Mouse (Mus musculus) cerebellum, adult 2 months (tissue): Measurements from ENCODE around the gene Tat. TPM values are rescaled to one million over a fixed set of nuclear protein-coding genes. Genes with fewer than 3 reads are reported as not detected.
A peak's percentile ranks its signal among the peaks of the same experiment; 100 is the strongest.

Experiments
- DNase-seq, 2 experiments: peaks; one replicate each; pipeline ENCODE4 v3.0.0; 2021
- H3K27ac ChIP-seq: fragments of 200-500 bp; 2 replicates; pipeline ENCODE4 v1.5.1; 2012; ENCODE audit warnings: low read length, control low read depth, inconsistent platforms; ENCODE audit not compliant: insufficient read depth
- H3K27me3 ChIP-seq: fragments of 200-500 bp; 2 replicates; pipeline ENCODE4 v1.6.1; 2012; ENCODE audit warnings: inconsistent platforms, mild to moderate bottlenecking, low read length, moderate library complexity; ENCODE audit not compliant: control insufficient read depth, insufficient read depth
- H3K4me1 ChIP-seq: fragments of 200-500 bp; 2 replicates; pipeline ENCODE4 v1.6.1; 2011; ENCODE audit warnings: low read length; ENCODE audit not compliant: control insufficient read depth, insufficient read depth
- H3K4me3 ChIP-seq: fragments of 200-500 bp; replicated peaks from 2 replicates; pipeline ENCODE3; 2011; ENCODE audit warnings: mild to moderate bottlenecking, low read depth, low read length, control low read depth; ENCODE audit not compliant: insufficient read depth
- CTCF ChIP-seq: fragments of 200-500 bp; IDR thresholded peaks from 2 replicates; pipeline ENCODE4 v1.5.1; 2011; ENCODE audit warnings: low read depth, mild to moderate bottlenecking, control low read depth, low read length, moderate library complexity, borderline replicate concordance; ENCODE audit not compliant: insufficient read depth
- POLR2A ChIP-seq: fragments of 200-500 bp; IDR thresholded peaks from 2 replicates; pipeline ENCODE4 v1.6.1; 2011; ENCODE audit warnings: low read length, control low read depth, borderline replicate concordance; ENCODE audit not compliant: insufficient read depth
- WGBS: fragments of 180-500 bp; shearing (Covaris S2); methylation state at CpG from one replicate; pipeline ENCODE4 v1.1.7; 2018; 5-methylcytosine and 5-hydroxymethylcytosine counted together
- polyA plus RNA-seq: library from polyadenylated mRNA; depleted of rRNA; stranded (reverse); fragments of >200 nt; gene quantifications from 2 replicates; pipeline ENCODE4 v1.2.3, GENCODE M21; 2012

Gene Tat
- polyA plus RNA-seq, 1 experiment, result not detected

DNA sequence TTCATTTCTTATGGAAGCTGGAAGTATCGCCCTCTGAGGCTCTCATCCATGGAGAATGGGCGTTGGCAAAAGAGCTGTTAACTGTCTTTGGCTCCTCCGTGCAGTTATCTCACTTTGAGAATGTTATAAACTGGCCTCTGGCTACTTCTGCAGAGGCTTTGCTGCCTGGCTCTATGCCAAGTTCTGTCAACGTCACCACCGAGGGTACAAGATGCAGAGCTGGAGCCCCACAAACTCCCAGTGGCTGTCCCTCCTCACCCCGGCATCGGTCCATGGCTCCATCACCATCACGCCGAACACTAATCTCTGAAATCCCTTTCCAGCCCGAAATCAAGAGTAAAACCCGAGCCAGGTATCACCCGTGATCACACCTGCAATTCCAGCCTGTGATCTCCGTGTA, 26.8 kb upstream of the Tat start:
- H3K27me3 ChIP-seq, result peaks cover 2% of the 10 kb centered on the region; the same call in 1 of the 2 replicates
- DNase-seq, result no peak
- TF ChIP-seq POLR2A (no peak), CTCF (no peak)
- H3K4me1 ChIP-seq, result no peaks in the 10 kb centered on the region
- H3K4me3 ChIP-seq, result no peak overlapping the region
- 57% methylated on average over 13 of the region's 13 CpGs for WGBS
- no peak overlapping the region for H3K27ac ChIP-seq

DNA sequence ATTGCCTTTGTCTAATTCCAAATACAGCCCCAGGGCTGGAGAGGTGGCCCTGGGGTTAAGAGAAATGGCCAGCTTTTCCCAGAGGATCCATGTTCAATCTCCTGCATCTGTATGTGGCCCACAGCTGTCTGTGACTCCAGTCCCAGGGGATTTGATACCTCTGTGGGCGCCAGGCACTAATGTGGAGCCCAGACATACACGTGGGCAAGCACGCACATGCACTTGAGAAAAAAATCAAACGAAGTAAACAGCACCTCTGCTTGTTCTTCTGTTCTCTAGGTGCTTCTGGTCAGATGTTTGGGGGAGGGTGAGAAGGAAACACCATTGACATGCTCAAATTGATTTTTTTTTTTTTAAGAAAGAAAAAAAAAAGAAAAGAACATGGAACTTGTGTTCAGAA, 26.1 kb upstream of the Tat start:
- DNase-seq, result no peak
- Histone ChIP-seq H3K4me1 (no peaks in the 10 kb centered on the region), H3K27me3 (peaks cover 2% of the 10 kb centered on the region; the same call in 1 of the 2 replicates), H3K4me3 (no peak overlapping the region), H3K27ac (no peak overlapping the region)
- TF ChIP-seq CTCF (no peak), POLR2A (no peak)
- WGBS, result 62% methylated on average over 4 of the region's 4 CpGs

- H3K4me1 ChIP-seq, result no peaks in the 10 kb centered on the region
- no peak for DNase-seq
- no peak overlapping the region for H3K27ac ChIP-seq
- H3K4me3 ChIP-seq, result no peak overlapping the region
- TF ChIP-seq POLR2A, result no peak
- no peak for TF ChIP-seq CTCF
- 59% methylated on average over 10 of the region's 10 CpGs for WGBS
- H3K27me3 ChIP-seq, result no peaks in the 10 kb centered on the region; the same call in 1 of the 2 replicates
These were observed 21.4 kb upstream of the Tat start for GRCm38 (mm10) chr8:109968837-109969236.

- DNase-seq, result peak in 1 of 2 experiments; percentile 33
- TF ChIP-seq CTCF, result peak; percentile 66; the same call in 1 of the 2 replicates
- TF ChIP-seq POLR2A, result no peak
- no peaks in the 10 kb centered on the region for H3K4me1 ChIP-seq
- no peak overlapping the region for H3K27ac ChIP-seq
- no peaks in the 10 kb centered on the region; the same call in 1 of the 2 replicates for H3K27me3 ChIP-seq
- 6% methylated on average over 9 of the region's 9 CpGs for WGBS
- H3K4me3 ChIP-seq, result no peak overlapping the region
These were observed 19.9 kb upstream of the Tat start for GRCm38 (mm10) chr8:109970323-109970722.

GRCm38 (mm10) chr8:109972901-109973300, 17.3 kb upstream of the Tat start:
- 79% methylated on average over 4 of the region's 4 CpGs for WGBS
- TF ChIP-seq POLR2A (no peak), CTCF (no peak)
- no peaks in the 10 kb centered on the region for H3K4me1 ChIP-seq
- no peak overlapping the region for H3K4me3 ChIP-seq
- no peak overlapping the region for H3K27ac ChIP-seq
- no peak for DNase-seq
- no peaks in the 10 kb centered on the region; the same call in 1 of the 2 replicates for H3K27me3 ChIP-seq

GRCm38 (mm10) chr8:109979339-109979738, 10.9 kb upstream of the Tat start:
- Histone ChIP-seq H3K4me1 (no peaks in the 10 kb centered on the region), H3K27ac (no peak overlapping the region), H3K27me3 (no peaks in the 10 kb centered on the region), H3K4me3 (no peak overlapping the region)
- DNase-seq, result no peak
- no peak for TF ChIP-seq CTCF
- no peak for TF ChIP-seq POLR2A
- WGBS, result 74% methylated on average over 6 of the region's 6 CpGs

GRCm38 (mm10) chr8:109982386-109983105, 7.7 kb upstream of the Tat start:
- 39% methylated on average over 15 of the region's 15 CpGs for WGBS
- TF ChIP-seq CTCF (no peak), POLR2A (no peak)
- Histone ChIP-seq H3K4me1 (no peaks in the 10 kb centered on the region), H3K4me3 (no peak overlapping the region), H3K27me3 (no peaks in the 10 kb centered on the region), H3K27ac (no peak overlapping the region)
- peak; percentile 16 to 32 for DNase-seq

DNA sequence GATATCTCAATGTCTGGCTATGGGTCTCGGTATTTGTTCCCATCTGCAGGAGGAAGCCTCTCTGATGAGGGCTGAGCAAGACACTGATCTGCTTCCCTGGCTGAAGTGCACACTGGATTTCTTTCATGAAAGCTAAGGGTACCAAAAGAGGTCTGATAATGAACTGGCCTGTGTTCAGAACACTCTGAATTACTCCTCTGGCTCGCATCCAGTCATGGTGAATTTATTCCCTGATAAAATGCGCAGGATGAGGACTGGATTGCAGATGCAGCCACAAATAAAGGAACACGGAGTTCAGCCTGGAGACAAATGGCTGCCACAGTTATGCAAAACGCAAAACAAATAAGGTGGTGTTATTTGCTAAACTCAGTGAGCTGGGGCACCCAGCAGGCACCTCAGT, 6.3 kb upstream of the Tat start:
- no peaks in the 10 kb centered on the region for H3K4me1 ChIP-seq
- TF ChIP-seq CTCF (no peak), POLR2A (no peak)
- DNase-seq, result no peak
- H3K27ac ChIP-seq, result no peak overlapping the region
- H3K27me3 ChIP-seq, result no peaks in the 10 kb centered on the region
- no peak overlapping the region for H3K4me3 ChIP-seq
- 23% methylated on average over 5 of the region's 5 CpGs for WGBS
